Mouse (Mus musculus) ES-E14 (cell line): Measurements from ENCODE around the gene Hsd3b4. TPM values are rescaled to one million over a fixed set of nuclear protein-coding genes. Genes with fewer than 3 reads are reported as not detected.

Experiments
- total RNA-seq: library from RNA; depleted of rRNA; stranded (reverse); fragments of 300-350 nt; gene quantifications from 2 replicates; pipeline ENCODE4 v1.2.3, GENCODE M21; 2012; rRNA removed

Hsd3b4 gene
- total RNA-seq, 1 experiment, result not detected

Other genes starting within 250 kb of the Hsd3b4 start
- 0.05 TPM in 1 of 2 replicates, not detected in the other for gene Hmgcs2, start 230.1 kb downstream of the Hsd3b4 start, total RNA-seq
- 162 and 206 TPM in 2 replicates for gene Phgdh, start 170.5 kb downstream of the Hsd3b4 start, total RNA-seq
- gene Zfp697, start 128.1 kb downstream of the Hsd3b4 start, total RNA-seq, result 2.1 and 3.4 TPM in 2 replicates
- not detected in 2 replicates for gene Gm4450, start 53.4 kb downstream of the Hsd3b4 start, total RNA-seq
- gene Gm10681, start 78.3 kb upstream of the Hsd3b4 start, total RNA-seq, result not detected in 2 replicates
- not detected in 2 replicates for gene Hsd3b5, start 119.7 kb upstream of the Hsd3b4 start, total RNA-seq
- gene Hsd3b2, start 214.0 kb upstream of the Hsd3b4 start, total RNA-seq, result 0.11 and 0.27 TPM in 2 replicates